In genomic region chr11:4186486-4187317, GRCm38 (mm10) we compare ENCODE assay signal across 8 mouse cellular contexts. TPM values are rescaled to one million over a fixed set of nuclear protein-coding genes. Genes with fewer than 3 reads are reported as not detected.
DNase-seq lines count a peak whose midpoint lies in the region; ATAC-seq and TF ChIP-seq lines count a peak whose summit lies in the region.

Tbc1d10a (plus strand) TSS chr11:4186789.

- peak; percentile 96 to 97 for DNase-seq in gastrocnemius, adult 8-10 months (ENCODE audit: low spot score in 2 of 2)
- DNase-seq in hindlimb bud, embryonic 11.5 days (ENCODE audit: extremely low spot score, low read depth, low spot score), result peak; percentile 54
- peak; percentile 87 to 98 for DNase-seq in left cerebral cortex, adult 8-10 months (ENCODE audit: low spot score in 2 of 2)
- peak; percentile 99 for DNase-seq in right cerebral cortex, postnatal 10 days (ENCODE audit: low spot score in 2 of 2)
- DNase-seq in urinary bladder, postnatal 25 days (ENCODE audit: low spot score), result peak; percentile 96

- peaks cover 13% of the 10 kb centered on the region for H3K27me3 ChIP-seq in megakaryocyte, embryonic 14.5 days (replicated peaks)

- TF ChIP-seq POLR2A in cortical plate, adult 2 months (IDR thresholded peaks at IDR 0.05; ENCODE audit: extremely low read depth, insufficient read depth, low read length), result peak; percentile 52

- peak; percentile 99 for ATAC-seq in activated CD4-positive, CD25-positive, alpha-beta regulatory T cell, adult 4 months

- no peak for TF ChIP-seq CTCF in cortical plate, adult 2 months (IDR thresholded peaks at IDR 0.05; ENCODE audit: extremely low read depth, insufficient read depth, low read length)

- H3K4me3 ChIP-seq in cortical plate, adult 2 months (ENCODE audit: insufficient read depth, low read length), result peak within 1 kb of the TSS; percentile 84
- peak within 1 kb of the TSS; percentile 94 for H3K4me3 ChIP-seq in megakaryocyte, embryonic 14.5 days (replicated peaks)

- no peaks in the 10 kb centered on the region for H3K9me3 ChIP-seq in megakaryocyte, embryonic 14.5 days

- H3K4me1 ChIP-seq in cortical plate, adult 2 months (ENCODE audit: control insufficient read depth, insufficient read depth, low read length), result peaks cover 10% of the 10 kb centered on the region
- H3K4me1 ChIP-seq in megakaryocyte, embryonic 14.5 days, result peaks cover 35% of the 10 kb centered on the region

- H3K36me3 ChIP-seq in megakaryocyte, embryonic 14.5 days (replicated peaks; ENCODE audit: low read length), result peaks cover 18% of the 10 kb centered on the region

- H3K27ac ChIP-seq in cortical plate, adult 2 months (ENCODE audit: insufficient read depth, low read length), result peak within 1 kb of the TSS; percentile 70

RNA-seq across cellular contexts. Expression of gene Tbc1d10a, which starts in this region (rescaled TPM):
- 10 to 100 TPM; 23.8 to 25.6 TPM for polyA plus RNA-seq in activated CD4-positive, CD25-positive, alpha-beta regulatory T cell, adult 4 months (2017; shearing (Covaris generic))
- polyA plus RNA-seq in cortical plate, adult 2 months (2012; rRNA removed), result 46.7 and 49.6 TPM in 2 replicates
- total RNA-seq in gastrocnemius, adult 8-10 months (2022), result 1 to 10 TPM; 2.7 to 4.5 (median 3.7) TPM
- total RNA-seq in left cerebral cortex, adult 8-10 months (2022), result 10 to 100 TPM; 24.1 to 33.2 (median 28.3) TPM
- 8.1 and 15.8 TPM in 2 replicates for polyA plus RNA-seq in megakaryocyte, embryonic 14.5 days (2012; ENCODE audit: insufficient read depth, low replicate concordance)

Comparison
In these comparisons a context has a peak if more than half of its experiments do, and no peak if none do; other contexts are left out.
1. Peak in every context shown above with its lines: DNase-seq, ATAC-seq, H3K4me3 ChIP-seq and H3K27ac ChIP-seq.
2. RNA of gene Tbc1d10a (total RNA-seq): 24.1 to 33.2 TPM in left cerebral cortex, adult 8-10 months; 2.7 to 4.5 TPM in gastrocnemius, adult 8-10 months; every median in the first group is over 4 times any median in the second.